Mouse (Mus musculus) small intestine, adult 10 weeks (tissue): ENCODE data around the gene C4b. TPM values are rescaled to one million over a fixed set of nuclear protein-coding genes. Genes with fewer than 3 reads are reported as not detected.

Experiments used
- polyA plus RNA-seq: library from polyadenylated mRNA; stranded (reverse); fragments of 350-450 nt; fragmentation: Illumina TruSeq; extraction: RNeasy Lipid Tissue Mini Kit (QIAGEN cat#74804); gene quantifications from one replicate; pipeline ENCODE4 v1.2.3, GENCODE M21; 2014; ENCODE audit warnings: low replicate concordance

Gene C4b
- 0.19 TPM for polyA plus RNA-seq

GRCm38 (mm10) chr17:34743719-34744118, at the start of gene C4b:
TSS of gene C4b (minus strand) at chr17:34743882.

Other genes starting within 250 kb of the C4b start
- 268 TPM for gene Btnl6, start 226.5 kb downstream of the C4b start, polyA plus RNA-seq
- 0.15 TPM for gene Notch4, start 179.6 kb downstream of the C4b start, polyA plus RNA-seq
- 2.0 TPM for gene Gpsm3, start 154.1 kb downstream of the C4b start, polyA plus RNA-seq
- gene Pbx2, start 152.6 kb downstream of the C4b start, polyA plus RNA-seq: 13.8 TPM
- not detected for gene Ager, start 146.0 kb downstream of the C4b start, polyA plus RNA-seq
- gene Rnf5, start 140.2 kb downstream of the C4b start, polyA plus RNA-seq: 56.8 TPM
- gene Agpat1, start 139.6 kb downstream of the C4b start, polyA plus RNA-seq: 3.7 TPM
- not detected for gene Egfl8, start 127.9 kb downstream of the C4b start, polyA plus RNA-seq
- gene Ppt2, start 115.4 kb downstream of the C4b start, polyA plus RNA-seq: 0.74 TPM
- 1.6 TPM for gene Prrt1, start 114.3 kb downstream of the C4b start, polyA plus RNA-seq
- 1.6 TPM for gene Fkbpl, start 99.1 kb downstream of the C4b start, polyA plus RNA-seq
- gene Atf6b, start 96.7 kb downstream of the C4b start, polyA plus RNA-seq: 1.3 TPM
- gene Tnxb, start 73.3 kb downstream of the C4b start, polyA plus RNA-seq: not detected
- not detected for gene Cyp21a1, start 60.7 kb upstream of the C4b start, polyA plus RNA-seq
- 17.0 TPM for gene Stk19, start 93.1 kb upstream of the C4b start, polyA plus RNA-seq
- 1.6 TPM for gene Dxo, start 93.1 kb upstream of the C4b start, polyA plus RNA-seq
- 4.8 TPM for gene Skiv2l, start 106.3 kb upstream of the C4b start, polyA plus RNA-seq
- 0.41 TPM for gene Nelfe, start 106.5 kb upstream of the C4b start, polyA plus RNA-seq
- gene Cfb, start 118.6 kb upstream of the C4b start, polyA plus RNA-seq: 20.3 TPM
- gene Zbtb12, start 135.6 kb upstream of the C4b start, polyA plus RNA-seq: 1.3 TPM
- gene Gm20547, start 138.2 kb upstream of the C4b start, polyA plus RNA-seq: 2.4 TPM
- not detected for gene C2, start 154.4 kb upstream of the C4b start, polyA plus RNA-seq
- gene Ehmt2, start 154.6 kb upstream of the C4b start, polyA plus RNA-seq: 5.3 TPM
- 2.7 TPM for gene Slc44a4, start 170.6 kb upstream of the C4b start, polyA plus RNA-seq
- gene Neu1, start 187.4 kb upstream of the C4b start, polyA plus RNA-seq: 3.6 TPM
- gene Hspa1b, start 215.4 kb upstream of the C4b start, polyA plus RNA-seq: 1.3 TPM
- gene Gm20481, start 226.0 kb upstream of the C4b start, polyA plus RNA-seq: not detected
- 0.52 TPM for gene Hspa1a, start 228.3 kb upstream of the C4b start, polyA plus RNA-seq
- gene Hspa1l, start 228.8 kb upstream of the C4b start, polyA plus RNA-seq: not detected
- 12.4 TPM for gene Lsm2, start 238.0 kb upstream of the C4b start, polyA plus RNA-seq